Mouse (Mus musculus) hindbrain, embryonic 11.5 days (tissue): Measurements from ENCODE around the gene Klhdc1. TPM values are rescaled to one million over a fixed set of nuclear protein-coding genes. Genes with fewer than 3 reads are reported as not detected.

Source experiments
- ATAC-seq: fragments of 200-750 bp; cut with Nextera tagmentation; 2 replicates; pipeline ENCODE4 v1.8.0; 2017; ENCODE audit warnings: mild to moderate bottlenecking, moderate TSS enrichment, moderate library complexity; ENCODE audit not compliant: low FRiP score
- DNase-seq: peaks from one replicate; pipeline ENCODE4 v3.0.0-alpha.2; 2015; ENCODE audit warnings: low spot score
- H3K27ac ChIP-seq: fragments of 300-500 bp; sonication (generic); 2 replicates; pipeline ENCODE4 v1.5.1; 2014; ENCODE audit warnings: mild to moderate bottlenecking, low read depth, low read length
- H3K27me3 ChIP-seq: fragments of 300-500 bp; sonication (generic); 2 replicates; pipeline ENCODE4 v1.6.1; 2014; ENCODE audit warnings: mild to moderate bottlenecking, low read length, moderate library complexity, mixed read lengths; ENCODE audit not compliant: control insufficient read depth, insufficient read depth
- H3K36me3 ChIP-seq: fragments of 300-500 bp; sonication (generic); 2 replicates; pipeline ENCODE4 v1.6.1; 2014; ENCODE audit warnings: mild to moderate bottlenecking, low read length, moderate library complexity, mixed read lengths; ENCODE audit not compliant: control insufficient read depth, insufficient read depth
- H3K4me1 ChIP-seq: fragments of 300-500 bp; sonication (generic); replicated peaks from 2 replicates; pipeline ENCODE4 v1.6.1; 2014; ENCODE audit warnings: low read length, mixed read lengths; ENCODE audit not compliant: control insufficient read depth, insufficient read depth
- H3K4me2 ChIP-seq: fragments of 300-500 bp; sonication (generic); replicated peaks from 2 replicates; pipeline ENCODE4 v1.6.1; 2014; ENCODE audit warnings: mild to moderate bottlenecking, low read depth, low read length
- H3K4me3 ChIP-seq: fragments of 300-500 bp; sonication (generic); 2 replicates; pipeline ENCODE4 v1.5.1; 2014; ENCODE audit warnings: low read depth, low read length
- H3K9ac ChIP-seq: fragments of 300-500 bp; sonication (generic); 2 replicates; pipeline ENCODE4 v1.6.1; 2014; ENCODE audit warnings: low read depth, low read length
- H3K9me3 ChIP-seq: fragments of 300-500 bp; sonication (generic); 2 replicates; pipeline ENCODE4 v1.6.1; 2016; ENCODE audit warnings: low read length; ENCODE audit not compliant: control insufficient read depth
- WGBS: fragments of 180-500 bp; shearing (Covaris S2); extraction: QIAGEN DNeasy Blood & Tissue Kit; methylation state at CpG from one replicate; pipeline ENCODE4 v1.1.7; 2014; 5-methylcytosine and 5-hydroxymethylcytosine counted together
- polyA plus RNA-seq: library from polyadenylated mRNA; unstranded; fragments of >200 nt; fragmentation: Nextera tagmentation; extraction: Ambion mirVana; gene quantifications from 2 replicates; pipeline ENCODE4 v1.2.1, GENCODE M21; 2014

The Klhdc1 gene
- polyA plus RNA-seq, 1 experiment from 2014 or later, result 4.5 TPM

GRCm38 (mm10) chr12:69215000-69215785 lies 25.8 kb upstream of the Klhdc1 start:
- Histone ChIP-seq H3K36me3 (no peaks in the 10 kb centered on the region), H3K27me3 (no peaks in the 10 kb centered on the region), H3K4me2 (no peak overlapping the region), H3K27ac (no peak overlapping the region), H3K9ac (no peak overlapping the region), H3K9me3 (no peaks in the 10 kb centered on the region), H3K4me1 (no peaks in the 10 kb centered on the region), H3K4me3 (no peak overlapping the region)
- 95% methylated on average over 3 of the region's 3 CpGs for WGBS
- ATAC-seq (no peak), DNase-seq (no peak)

DNA sequence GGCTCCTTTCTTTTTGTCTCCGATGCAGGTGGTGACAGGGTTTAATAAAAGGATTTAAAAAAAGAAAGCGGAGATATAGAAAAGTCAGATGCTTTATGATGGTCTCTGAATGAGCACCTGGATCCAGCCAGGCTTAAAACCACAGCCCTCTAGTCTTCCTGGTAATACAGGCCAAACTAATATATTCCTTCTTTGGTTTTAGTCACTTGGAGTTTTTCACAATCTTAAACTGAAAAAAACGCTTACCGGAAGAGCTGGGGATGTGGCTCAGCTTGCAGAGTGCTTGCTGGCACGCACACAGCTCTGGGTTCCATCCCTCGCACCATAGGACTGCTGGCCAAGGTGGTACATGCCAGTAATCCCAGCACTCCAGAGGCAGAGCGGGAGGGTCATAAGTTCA lies 24.4 kb upstream of the Klhdc1 start:
- no peak overlapping the region for H3K27ac ChIP-seq
- no peaks in the 10 kb centered on the region for H3K27me3 ChIP-seq
- H3K36me3 ChIP-seq, result no peaks in the 10 kb centered on the region
- H3K4me1 ChIP-seq, result no peaks in the 10 kb centered on the region
- H3K4me2 ChIP-seq, result no peak overlapping the region
- 97% methylated on average over 7 of the region's 7 CpGs for WGBS
- H3K9me3 ChIP-seq, result no peaks in the 10 kb centered on the region
- ATAC-seq (no peak), DNase-seq (no peak)
- H3K4me3 ChIP-seq, result no peak overlapping the region
- no peak overlapping the region for H3K9ac ChIP-seq

GRCm38 (mm10) chr12:69220613-69221277 lies 20.2 kb upstream of the Klhdc1 start:
- no peak overlapping the region for H3K4me3 ChIP-seq
- WGBS, result 90% methylated on average over 19 of the region's 19 CpGs
- no peaks in the 10 kb centered on the region for H3K27me3 ChIP-seq
- H3K9me3 ChIP-seq, result no peaks in the 10 kb centered on the region
- H3K9ac ChIP-seq, result no peak overlapping the region
- no peak for ATAC-seq
- DNase-seq, result no peak
- H3K4me1 ChIP-seq, result no peaks in the 10 kb centered on the region
- H3K36me3 ChIP-seq, result no peaks in the 10 kb centered on the region
- no peak overlapping the region for H3K27ac ChIP-seq
- no peak overlapping the region for H3K4me2 ChIP-seq

DNA sequence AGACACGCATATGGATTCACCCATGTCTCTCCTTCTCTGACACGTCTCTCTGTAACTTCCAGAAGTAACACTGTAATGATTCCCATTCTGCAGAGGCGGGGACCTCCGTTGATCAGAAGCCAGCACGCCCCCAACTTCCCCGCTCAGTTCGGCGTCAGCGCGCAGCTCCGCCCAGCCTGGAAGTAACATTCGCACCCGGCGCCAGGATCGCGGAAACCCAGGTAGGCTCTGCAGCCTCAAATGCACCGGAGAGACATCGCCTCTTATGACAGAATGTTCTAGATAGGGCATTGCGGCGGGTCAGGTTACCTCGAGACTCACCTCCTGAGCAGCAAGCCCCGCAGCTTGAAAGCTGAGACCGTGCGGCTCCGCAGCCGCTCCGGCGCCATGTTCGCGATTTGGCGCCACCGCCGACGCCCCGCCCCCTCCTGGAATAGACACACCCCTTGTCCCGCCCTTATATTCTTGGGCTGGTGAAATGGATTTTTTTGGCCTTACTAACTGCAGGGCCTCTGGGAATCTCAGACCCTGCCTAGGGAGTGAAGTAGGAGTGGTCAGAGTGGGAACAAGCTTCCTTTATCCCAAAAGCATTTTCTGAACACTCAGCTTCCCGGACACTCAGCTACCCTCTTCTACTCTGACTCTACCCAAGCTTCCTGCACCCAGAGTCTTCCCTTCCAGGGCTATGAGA lies 13.1 kb upstream of the Klhdc1 start, which contains the start of gene Pole2:
Gene Pole2 (minus strand): TSS at position 420 of the 691 bp plus-strand sequence.
- WGBS, result under 1% methylated on average over 32 of the region's 37 CpGs
- H3K4me2 ChIP-seq, result peak within 1 kb of the TSS; percentile 43
- H3K9me3 ChIP-seq, result no peaks in the 10 kb centered on the region
- no peaks in the 10 kb centered on the region for H3K4me1 ChIP-seq
- H3K36me3 ChIP-seq, result no peaks in the 10 kb centered on the region
- H3K4me3 ChIP-seq, result peak within 1 kb of the TSS; percentile 56
- no peak within 1 kb of the TSS for H3K27ac ChIP-seq
- peak; percentile 94 for ATAC-seq
- H3K27me3 ChIP-seq, result no peaks in the 10 kb centered on the region
- peak within 1 kb of the TSS; percentile 58 for H3K9ac ChIP-seq
- DNase-seq, result peak; percentile 88

DNA sequence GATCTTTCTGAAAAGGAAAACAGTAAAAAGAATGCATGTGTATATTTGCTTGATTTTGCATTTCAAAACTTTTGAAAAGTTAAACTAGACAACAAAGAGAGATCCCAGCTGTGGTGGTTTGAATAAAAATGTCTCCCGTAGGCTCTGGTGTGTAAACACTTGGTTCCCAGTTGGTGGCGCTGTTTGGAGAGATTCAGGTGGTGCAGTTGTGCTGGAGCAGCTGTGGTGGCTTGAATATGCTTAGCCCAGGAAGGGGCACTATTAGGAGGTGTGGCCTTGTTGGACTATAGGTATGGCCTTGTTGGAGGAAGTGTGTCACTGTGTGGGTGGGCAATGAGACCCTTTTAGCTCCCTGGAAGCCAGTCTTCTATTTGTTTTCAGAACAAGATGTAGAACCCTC lies 11.7 kb upstream of the Klhdc1 start:
- Histone ChIP-seq H3K4me2 (no peak overlapping the region), H3K9ac (no peak overlapping the region), H3K27me3 (no peaks in the 10 kb centered on the region), H3K9me3 (no peaks in the 10 kb centered on the region), H3K36me3 (no peaks in the 10 kb centered on the region), H3K4me1 (no peaks in the 10 kb centered on the region), H3K4me3 (no peak overlapping the region), H3K27ac (no peak overlapping the region)
- DNase-seq (no peak), ATAC-seq (no peak)
- WGBS, result 69% methylated on average over 2 of the region's 2 CpGs

GRCm38 (mm10) chr12:69235782-69236181 lies 5.2 kb upstream of the Klhdc1 start:
- Histone ChIP-seq H3K4me3 (no peak overlapping the region), H3K9ac (no peak overlapping the region), H3K4me1 (no peaks in the 10 kb centered on the region), H3K9me3 (no peaks in the 10 kb centered on the region), H3K36me3 (no peaks in the 10 kb centered on the region), H3K4me2 (no peak overlapping the region), H3K27me3 (no peaks in the 10 kb centered on the region), H3K27ac (no peak overlapping the region)
- WGBS, result 84% methylated on average over 6 of the region's 6 CpGs
- no peak for ATAC-seq
- no peak for DNase-seq

DNA sequence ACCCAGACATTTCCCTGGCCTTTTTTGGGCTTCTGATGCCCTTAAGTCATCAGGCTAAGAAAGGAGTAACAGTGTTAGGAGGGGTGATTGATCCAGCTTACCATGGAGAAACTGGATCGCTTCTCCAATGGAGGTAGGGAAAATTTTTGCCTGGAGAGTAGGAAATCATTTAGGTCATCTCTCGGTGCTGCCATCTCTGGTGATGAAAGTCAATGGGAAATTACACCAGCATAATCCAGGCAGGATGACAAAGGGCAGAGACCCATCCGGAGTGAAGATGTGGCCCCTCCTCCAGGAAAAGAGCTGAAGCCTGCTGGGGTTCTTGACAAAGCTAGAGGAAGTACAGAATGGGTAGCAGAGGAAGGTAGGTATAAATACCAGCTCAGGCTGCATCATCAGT lies 2.7 kb upstream of the Klhdc1 start:
- H3K4me1 ChIP-seq, result no peaks in the 10 kb centered on the region
- WGBS, result 52% methylated on average over 3 of the region's 3 CpGs
- H3K4me2 ChIP-seq, result no peak overlapping the region
- no peak overlapping the region for H3K9ac ChIP-seq
- no peak for ATAC-seq
- no peak overlapping the region for H3K27ac ChIP-seq
- no peaks in the 10 kb centered on the region for H3K9me3 ChIP-seq
- no peak overlapping the region for H3K4me3 ChIP-seq
- DNase-seq, result no peak
- H3K27me3 ChIP-seq, result no peaks in the 10 kb centered on the region
- no peaks in the 10 kb centered on the region for H3K36me3 ChIP-seq

DNA sequence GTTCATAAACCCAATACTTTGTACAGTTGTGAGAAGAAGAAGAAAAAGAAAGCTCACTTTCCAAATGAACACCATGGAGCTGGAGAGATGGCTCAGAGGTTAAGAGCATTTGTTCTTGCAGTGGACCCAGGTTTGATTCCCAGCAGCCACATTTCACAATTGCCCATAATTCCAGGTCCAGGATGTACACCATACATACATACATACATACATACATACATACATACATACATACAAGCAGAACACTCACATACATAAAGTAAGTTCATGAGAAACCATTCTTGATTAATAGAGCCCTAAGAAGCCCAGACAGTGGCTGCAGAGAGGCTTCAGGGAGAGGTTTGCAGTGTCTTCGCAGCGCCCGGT lies 412 bp downstream of the Klhdc1 start:
- Histone ChIP-seq H3K4me3 (peak overlapping the region; percentile 66), H3K36me3 (no peaks in the 10 kb centered on the region), H3K9me3 (no peaks in the 10 kb centered on the region), H3K27ac (peak overlapping the region; percentile 67), H3K27me3 (no peaks in the 10 kb centered on the region), H3K4me2 (peak overlapping the region; percentile 70), H3K4me1 (no peaks in the 10 kb centered on the region), H3K9ac (peak overlapping the region; percentile 87)
- DNase-seq (no peak), ATAC-seq (no peak)
- WGBS, result 3% methylated on average over 3 of the region's 3 CpGs
